Mouse (Mus musculus): Measurements from ENCODE around the gene Ceacam9.

DNA sequence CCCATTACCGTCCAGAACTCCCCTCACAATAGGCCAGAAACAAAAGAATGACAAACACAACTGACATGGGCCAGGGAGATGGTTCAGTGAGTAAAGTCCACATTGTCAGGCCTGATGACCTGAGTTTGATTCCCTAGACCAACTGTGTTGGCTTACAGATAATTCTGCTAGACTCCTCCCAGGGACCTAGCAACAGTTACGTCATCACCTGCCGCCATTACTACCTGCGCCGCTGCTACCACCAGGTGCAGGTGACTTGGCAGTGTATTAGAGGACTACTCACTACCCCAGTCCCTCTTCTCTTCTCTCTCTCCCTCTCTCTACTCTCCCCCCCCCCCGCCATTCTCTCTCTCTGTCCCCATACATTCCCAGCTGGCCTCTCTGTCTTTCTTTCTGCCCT is 9.1 kb downstream of the Ceacam9 start:
- TF ChIP-seq CTCF (conservative IDR thresholded peaks at IDR 0.05; ENCODE audit: insufficient read depth, insufficient read length, low read depth, low read length) (no peak), POLR2A (IDR thresholded peaks at IDR 0.05; ENCODE audit: low read depth, low read length) (no peak)
